Comparison of ENCODE assay signal across 8 mouse cellular contexts in genomic region chr11:53146290-53146689, GRCm38 (mm10).
DNase-seq lines count a peak whose midpoint lies in the region; ATAC-seq and TF ChIP-seq lines count a peak whose summit lies in the region.

No protein-coding gene starts in this region.

- intact Hi-C loops in gastrocnemius, postnatal 14 days (cut with DNase I; ENCODE audit: low total_unique reads) = no loop called here

- WGBS in stomach, postnatal 0 days = 38% methylated on average over 4 of the region's 4 CpGs

- no peak for ATAC-seq in stomach, postnatal 0 days (ENCODE audit: low FRiP score, low TSS enrichment)
- no peak for ATAC-seq in erythroblast, adult 5-6 weeks (replicated peaks; ENCODE audit: low FRiP score, poor library complexity, severe bottlenecking)

- H3K9me3 ChIP-seq in stomach, postnatal 0 days (ENCODE audit: control insufficient read depth, low read length) = no peaks in the 10 kb centered on the region

- TF ChIP-seq EP300 in stomach, postnatal 0 days (optimal IDR thresholded peaks at IDR 0.05) = no peak

- H3K27ac ChIP-seq in bone marrow macrophage, adult 2 months (ENCODE audit: insufficient read depth, low read depth, low read length) = no peak overlapping the region
- no peak overlapping the region for H3K27ac ChIP-seq in stomach, postnatal 0 days (replicated peaks)

- H3K4me2 ChIP-seq in stomach, postnatal 0 days (replicated peaks; ENCODE audit: low read depth) = no peak overlapping the region

- TF ChIP-seq POLR2A in bone marrow macrophage, adult 2 months (IDR thresholded peaks at IDR 0.05; ENCODE audit: borderline replicate concordance, low read depth, low read length) = no peak

- peak; percentile 55 for TF ChIP-seq CTCF in bone marrow macrophage, adult 2 months (IDR thresholded peaks at IDR 0.05; ENCODE audit: low read depth, low read length)
- peak; percentile 74 for TF ChIP-seq CTCF in stomach, postnatal 0 days (IDR thresholded peaks at IDR 0.05; ENCODE audit: low read depth)

- H3K4me3 ChIP-seq in bone marrow macrophage, adult 2 months (ENCODE audit: insufficient read depth, low read length) = no peak overlapping the region
- no peak overlapping the region for H3K4me3 ChIP-seq in stomach, postnatal 0 days (ENCODE audit: low read depth, low read length)

- H3K9ac ChIP-seq in stomach, postnatal 0 days (ENCODE audit: low read length) = no peak overlapping the region

- no peaks in the 10 kb centered on the region for H3K36me3 ChIP-seq in stomach, postnatal 0 days (ENCODE audit: control insufficient read depth, insufficient read depth, low read length)

- no peaks in the 10 kb centered on the region for H3K4me1 ChIP-seq in bone marrow macrophage, adult 2 months (ENCODE audit: control insufficient read depth, insufficient read depth, low read length)
- H3K4me1 ChIP-seq in stomach, postnatal 0 days (replicated peaks; ENCODE audit: control insufficient read depth, insufficient read depth) = no peaks in the 10 kb centered on the region

- no peaks in the 10 kb centered on the region for H3K27me3 ChIP-seq in stomach, postnatal 0 days (ENCODE audit: control insufficient read depth, insufficient read depth, low read length)

- peak; percentile 18 for DNase-seq in gastrocnemius, postnatal 14 days
- DNase-seq in gastrocnemius, postnatal 25 days = no peak
- DNase-seq in ovary, postnatal 14 days (ENCODE audit: low spot score) = peak; percentile 29
- no peak for DNase-seq in ovary, adult 18-20 months (ENCODE audit: low spot score)
- DNase-seq in kidney, postnatal 10 days = peak; percentile 57
- DNase-seq in stomach, postnatal 0 days (ENCODE audit: low spot score) = peak; percentile 44

Comparison
In these comparisons a context has a peak if more than half of its experiments do, and no peak if none do; other contexts are left out.
1. DNase-seq: peak in gastrocnemius, postnatal 14 days (single experiment), ovary, postnatal 14 days (single experiment), kidney, postnatal 10 days (single experiment) and stomach, postnatal 0 days (single experiment); none in gastrocnemius, postnatal 25 days (single experiment) and ovary, adult 18-20 months (single experiment).